Mouse (Mus musculus): ENCODE results near the gene Arrdc3. TPM values are rescaled to one million over a fixed set of nuclear protein-coding genes. Genes with fewer than 3 reads are reported as not detected.

Gene Arrdc3
- total RNA-seq, 1 experiment, result 61.2 TPM

DNA sequence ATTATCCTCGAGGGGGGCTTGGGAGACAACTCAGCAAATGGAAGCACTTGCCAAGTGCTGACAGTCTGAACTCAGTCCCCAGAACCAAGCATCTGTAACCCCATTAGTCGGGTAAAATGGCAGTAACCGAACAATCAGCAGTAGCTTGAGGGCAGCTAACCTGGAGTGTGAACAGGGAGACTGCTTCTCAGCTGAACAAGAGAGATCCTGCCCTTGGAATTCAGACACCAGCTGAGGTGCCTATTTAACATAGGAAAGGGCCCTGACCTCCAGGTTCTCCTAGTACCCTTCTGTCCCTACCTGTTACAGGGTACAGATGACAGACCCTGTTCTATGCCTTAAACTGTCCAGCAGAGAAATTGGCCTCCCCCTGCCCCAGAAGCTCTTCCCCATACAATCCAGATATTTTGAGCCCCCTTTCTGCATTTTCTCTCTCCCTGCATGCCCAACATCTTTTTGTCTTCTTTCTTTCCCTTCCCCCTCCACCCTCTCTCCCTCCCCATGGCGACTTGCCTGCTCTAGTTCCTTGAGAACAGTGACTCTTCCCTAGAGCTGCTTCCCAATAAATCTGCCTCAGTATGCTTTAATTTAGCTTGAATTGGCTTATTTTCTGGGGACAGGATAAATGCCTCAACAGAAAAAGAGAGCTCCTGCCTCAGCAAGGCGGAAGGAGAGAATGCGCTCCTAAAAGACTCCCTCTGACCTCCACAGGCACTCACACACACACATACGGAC is 38.6 kb downstream of the Arrdc3 start:
- Histone ChIP-seq H3K4me1 (ENCODE audit: control insufficient read depth in 2 of 2, insufficient read depth in 2 of 2, low read length in 2 of 2, poor library complexity in 1 of 2) (peaks cover 8 to 14% of the 10 kb centered on the region in 2 experiments; a peak in 3 of 4 replicates), H3K27ac (ENCODE audit: insufficient read depth, low read depth, low read length, poor library complexity, severe bottlenecking) (peak overlapping the region; percentile 65; the same call in 1 of the 2 replicates), H3K4me3 (ENCODE audit: insufficient read depth in 1 of 2, low read depth in 1 of 2, low read length in 2 of 2, poor library complexity in 1 of 2, severe bottlenecking in 1 of 2) (0 out of 4 replicates have a peak overlapping the region, but pooled peaks of 1 of the 2 experiments have one; percentile 7), H3K9ac (ENCODE audit: insufficient read depth, low read depth, low read length, poor library complexity, severe bottlenecking) (no peak overlapping the region), H3K36me3 (ENCODE audit: control insufficient read depth, insufficient read depth, low read length, poor library complexity, severe bottlenecking) (no peaks in the 10 kb centered on the region), H3K9me3 (ENCODE audit: control insufficient read depth, insufficient read depth, low read depth, low read length) (no peaks in the 10 kb centered on the region)
- in situ Hi-C loops (cut with MboI; ENCODE audit: low sequenced_read_pairs in 2 of 2, unreplicated experiment in 2 of 2), result no loop called here
- TF ChIP-seq HCFC1 (IDR thresholded peaks at IDR 0.05; ENCODE audit: borderline replicate concordance, insufficient read depth, low read length) (no peak), ZC3H11A (IDR thresholded peaks at IDR 0.05; ENCODE audit: borderline replicate concordance, low read depth, low read length) (no peak), MAFK (IDR thresholded peaks at IDR 0.05; ENCODE audit: insufficient read depth, low read depth, low read length) (no peak), CHD2 (IDR thresholded peaks at IDR 0.05; ENCODE audit: low read depth, low read length) (no peak), ZNF384 (IDR thresholded peaks at IDR 0.05; ENCODE audit: low read depth, low read length) (no peak)
- no peak for DNase-seq (ENCODE audit: low read depth, low spot score)

DNA sequence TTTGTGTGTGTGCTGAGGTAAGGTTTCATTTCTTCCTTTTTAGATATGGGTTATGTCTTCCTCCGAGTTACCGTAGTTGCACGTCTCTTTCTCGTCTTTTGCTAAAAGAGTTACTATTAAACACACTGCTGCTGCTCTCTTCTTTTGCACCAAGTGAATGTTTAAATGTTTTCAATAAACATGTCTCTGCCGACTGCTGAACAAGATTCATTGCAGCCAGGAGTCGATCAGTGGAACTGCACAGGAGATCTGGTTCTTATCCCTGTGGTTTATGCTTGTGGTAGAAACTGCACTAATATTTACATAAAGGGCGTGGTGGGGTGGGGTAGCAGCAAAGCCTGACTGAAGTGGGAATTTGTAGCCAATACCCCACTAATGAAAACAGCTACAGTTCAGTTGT is 45.0 kb downstream of the Arrdc3 start:
- H3K9ac ChIP-seq (ENCODE audit: insufficient read depth, low read depth, low read length, poor library complexity, severe bottlenecking), result no peak overlapping the region
- H3K4me3 ChIP-seq (ENCODE audit: insufficient read depth in 1 of 2, low read depth in 1 of 2, low read length in 2 of 2, poor library complexity in 1 of 2, severe bottlenecking in 1 of 2), result no peak overlapping the region
- no peak for DNase-seq (ENCODE audit: low read depth, low spot score)
- no peaks in the 10 kb centered on the region for H3K36me3 ChIP-seq (ENCODE audit: control insufficient read depth, insufficient read depth, low read length, poor library complexity, severe bottlenecking)
- H3K9me3 ChIP-seq (ENCODE audit: control insufficient read depth, insufficient read depth, low read depth, low read length), result no peaks in the 10 kb centered on the region
- peaks cover under 1 to 11% of the 10 kb centered on the region in 2 experiments; a peak in 3 of 4 replicates for H3K4me1 ChIP-seq (ENCODE audit: control insufficient read depth in 2 of 2, insufficient read depth in 2 of 2, low read length in 2 of 2, poor library complexity in 1 of 2)
- no peak overlapping the region for H3K27ac ChIP-seq (ENCODE audit: insufficient read depth, low read depth, low read length, poor library complexity, severe bottlenecking)
- in situ Hi-C loops (cut with MboI; ENCODE audit: low sequenced_read_pairs in 2 of 2, unreplicated experiment in 2 of 2), result no loop called here
- TF ChIP-seq ZC3H11A (IDR thresholded peaks at IDR 0.05; ENCODE audit: borderline replicate concordance, low read depth, low read length) (no peak), ZNF384 (IDR thresholded peaks at IDR 0.05; ENCODE audit: low read depth, low read length) (no peak), HCFC1 (IDR thresholded peaks at IDR 0.05; ENCODE audit: borderline replicate concordance, insufficient read depth, low read length) (no peak), MAFK (IDR thresholded peaks at IDR 0.05; ENCODE audit: insufficient read depth, low read depth, low read length) (no peak), CHD2 (IDR thresholded peaks at IDR 0.05; ENCODE audit: low read depth, low read length) (no peak)

DNA sequence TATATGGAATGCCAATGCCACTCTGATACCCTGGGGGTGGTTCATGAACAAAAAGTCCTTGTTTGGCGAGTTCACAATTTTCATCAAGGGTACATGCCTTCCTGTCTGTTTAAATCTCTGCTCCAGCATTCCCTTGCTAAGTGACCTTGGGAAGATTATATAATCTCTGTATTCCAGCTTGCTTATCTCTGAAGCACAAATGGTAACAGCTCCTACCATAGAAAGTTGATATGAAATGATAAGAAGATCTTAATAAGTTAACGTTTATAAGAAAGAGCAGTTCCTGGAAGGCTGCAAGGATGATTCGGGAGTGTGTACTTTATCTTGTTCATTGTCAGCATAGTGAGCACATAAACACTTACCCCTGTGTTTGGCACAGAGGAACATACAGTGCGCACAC is 46.8 kb downstream of the Arrdc3 start:
- no peaks in the 10 kb centered on the region for H3K36me3 ChIP-seq (ENCODE audit: control insufficient read depth, insufficient read depth, low read length, poor library complexity, severe bottlenecking)
- no peak overlapping the region for H3K27ac ChIP-seq (ENCODE audit: insufficient read depth, low read depth, low read length, poor library complexity, severe bottlenecking)
- TF ChIP-seq MAFK (IDR thresholded peaks at IDR 0.05; ENCODE audit: insufficient read depth, low read depth, low read length) (no peak), HCFC1 (IDR thresholded peaks at IDR 0.05; ENCODE audit: borderline replicate concordance, insufficient read depth, low read length) (no peak), ZNF384 (IDR thresholded peaks at IDR 0.05; ENCODE audit: low read depth, low read length) (no peak), CHD2 (IDR thresholded peaks at IDR 0.05; ENCODE audit: low read depth, low read length) (no peak), ZC3H11A (IDR thresholded peaks at IDR 0.05; ENCODE audit: borderline replicate concordance, low read depth, low read length) (no peak)
- H3K9me3 ChIP-seq (ENCODE audit: control insufficient read depth, insufficient read depth, low read depth, low read length), result no peaks in the 10 kb centered on the region
- H3K9ac ChIP-seq (ENCODE audit: insufficient read depth, low read depth, low read length, poor library complexity, severe bottlenecking), result no peak overlapping the region
- no peak overlapping the region for H3K4me3 ChIP-seq (ENCODE audit: insufficient read depth in 1 of 2, low read depth in 1 of 2, low read length in 2 of 2, poor library complexity in 1 of 2, severe bottlenecking in 1 of 2)
- H3K4me1 ChIP-seq (ENCODE audit: control insufficient read depth in 2 of 2, insufficient read depth in 2 of 2, low read length in 2 of 2, poor library complexity in 1 of 2), result peaks cover 4 to 8% of the 10 kb centered on the region in 2 experiments; a peak in 2 of 4 replicates
- DNase-seq (ENCODE audit: low read depth, low spot score), result no peak
- in situ Hi-C loops (cut with MboI; ENCODE audit: low sequenced_read_pairs in 2 of 2, unreplicated experiment in 2 of 2), result no loop called here

DNA sequence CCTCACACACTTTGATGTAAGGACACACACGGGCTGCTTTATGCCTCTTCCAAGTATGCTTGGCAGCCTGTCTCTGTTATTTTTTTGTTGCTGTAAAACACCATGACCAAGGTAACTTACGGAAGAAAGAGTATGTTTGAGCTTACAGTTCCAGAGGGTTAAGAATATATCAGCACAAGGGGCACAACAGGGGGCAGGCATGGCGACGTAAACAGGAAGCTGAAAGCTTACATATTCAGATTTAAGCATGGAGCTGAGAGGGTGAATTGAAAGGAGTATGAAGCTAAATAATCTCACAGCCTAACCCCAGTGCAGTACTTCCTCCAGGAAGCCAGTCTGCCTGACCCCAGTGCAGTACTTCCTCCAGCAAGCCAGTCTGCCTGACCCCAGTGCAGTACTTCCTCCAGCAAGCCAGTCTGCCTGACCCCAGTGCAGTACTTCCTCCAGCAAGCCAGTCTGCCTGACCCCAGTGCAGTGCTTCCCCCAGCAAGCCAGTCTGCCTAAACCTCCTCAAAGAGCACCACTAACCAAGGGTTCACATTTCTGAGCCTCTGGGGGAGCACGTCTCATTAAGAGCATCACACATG is 49.7 kb downstream of the Arrdc3 start:
- H3K27ac ChIP-seq (ENCODE audit: insufficient read depth, low read depth, low read length, poor library complexity, severe bottlenecking), result no peak overlapping the region
- peaks cover 4 to 8% of the 10 kb centered on the region in 2 experiments; a peak in 2 of 4 replicates for H3K4me1 ChIP-seq (ENCODE audit: control insufficient read depth in 2 of 2, insufficient read depth in 2 of 2, low read length in 2 of 2, poor library complexity in 1 of 2)
- no peak overlapping the region for H3K9ac ChIP-seq (ENCODE audit: insufficient read depth, low read depth, low read length, poor library complexity, severe bottlenecking)
- no peaks in the 10 kb centered on the region for H3K36me3 ChIP-seq (ENCODE audit: control insufficient read depth, insufficient read depth, low read length, poor library complexity, severe bottlenecking)
- H3K9me3 ChIP-seq (ENCODE audit: control insufficient read depth, insufficient read depth, low read depth, low read length), result no peaks in the 10 kb centered on the region
- TF ChIP-seq MAFK (IDR thresholded peaks at IDR 0.05; ENCODE audit: insufficient read depth, low read depth, low read length) (no peak), HCFC1 (IDR thresholded peaks at IDR 0.05; ENCODE audit: borderline replicate concordance, insufficient read depth, low read length) (no peak), ZNF384 (IDR thresholded peaks at IDR 0.05; ENCODE audit: low read depth, low read length) (no peak), CHD2 (IDR thresholded peaks at IDR 0.05; ENCODE audit: low read depth, low read length) (no peak), ZC3H11A (IDR thresholded peaks at IDR 0.05; ENCODE audit: borderline replicate concordance, low read depth, low read length) (no peak)
- in situ Hi-C loops (cut with MboI; ENCODE audit: low sequenced_read_pairs in 2 of 2, unreplicated experiment in 2 of 2), result no loop called here
- no peak for DNase-seq (ENCODE audit: low read depth, low spot score)
- H3K4me3 ChIP-seq (ENCODE audit: insufficient read depth in 1 of 2, low read depth in 1 of 2, low read length in 2 of 2, poor library complexity in 1 of 2, severe bottlenecking in 1 of 2), result no peak overlapping the region
